Mouse (Mus musculus) megakaryocyte, embryonic 14.5 days (primary cell): ENCODE measurements around the gene Tex36. TPM values are rescaled to one million over a fixed set of nuclear protein-coding genes. Genes with fewer than 3 reads are reported as not detected.

Experiments
- H3K27me3 ChIP-seq: replicated peaks from 2 replicates; pipeline ENCODE3; 2012; ENCODE audit warnings: inconsistent platforms
- H3K36me3 ChIP-seq: replicated peaks from 2 replicates; pipeline ENCODE3; 2012; ENCODE audit warnings: low read length, inconsistent platforms, mixed read lengths
- H3K4me1 ChIP-seq: 2 replicates; pipeline ENCODE4 v1.6.1; 2012; ENCODE audit warnings: inconsistent platforms
- H3K4me3 ChIP-seq: replicated peaks from 2 replicates; pipeline ENCODE3; 2012; ENCODE audit warnings: moderate library complexity, mild to moderate bottlenecking, inconsistent platforms
- H3K9me3 ChIP-seq: 2 replicates; pipeline ENCODE4 v1.6.1; 2012; ENCODE audit warnings: inconsistent platforms
- FLI1 ChIP-seq: IDR thresholded peaks from 2 replicates; pipeline ENCODE4 v1.6.1; 2012; ENCODE audit warnings: low read length, inconsistent platforms, mixed read lengths
- GATA1 ChIP-seq: IDR thresholded peaks from 3 replicates; pipeline ENCODE4 v1.6.1; 2012; ENCODE audit warnings: mixed read lengths, low read length, inconsistent platforms, borderline replicate concordance
- polyA plus RNA-seq: library from polyadenylated mRNA; stranded (reverse); fragments of >175 nt; gene quantifications from 2 replicates; pipeline ENCODE4 v1.2.3, GENCODE M21; 2012; ENCODE audit warnings: low replicate concordance; ENCODE audit not compliant: insufficient read depth

Gene Tex36
- polyA plus RNA-seq, 1 experiment = not detected

DNA sequence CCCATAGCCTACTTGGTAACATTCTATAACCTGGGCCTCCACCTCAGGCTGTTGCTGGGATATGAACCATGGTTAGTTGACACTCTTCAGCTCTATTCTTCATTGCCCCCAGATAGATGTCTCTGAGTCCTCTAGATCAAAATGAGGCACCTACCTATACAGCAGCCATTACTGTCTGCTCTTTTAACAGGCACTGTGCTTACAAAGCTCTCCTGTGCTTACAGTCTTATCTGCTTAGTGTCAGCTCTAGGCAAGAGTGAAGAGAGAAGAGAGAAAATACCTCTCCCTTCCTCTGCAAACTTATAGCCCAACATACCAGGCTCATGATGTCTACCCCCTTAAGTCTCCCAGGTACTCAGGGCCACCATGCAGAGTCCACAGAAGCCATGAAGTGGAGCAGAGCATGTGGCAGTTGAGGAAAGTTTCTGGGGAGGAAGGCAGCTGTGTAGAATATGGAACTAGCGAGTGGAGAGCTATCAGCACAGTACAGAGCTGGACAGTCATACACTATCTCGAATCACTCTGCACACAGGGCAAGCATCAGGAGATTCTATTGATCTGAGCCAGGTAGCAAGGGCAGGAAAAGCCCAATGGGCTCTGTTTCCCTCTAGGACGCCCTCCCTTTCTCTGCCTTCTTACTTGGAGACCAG, 38.7 kb downstream of the Tex36 start:
- TF ChIP-seq GATA1 (no peak), FLI1 (no peak)
- H3K4me1 ChIP-seq = no peaks in the 10 kb centered on the region
- no peak overlapping the region for H3K4me3 ChIP-seq
- no peaks in the 10 kb centered on the region for H3K36me3 ChIP-seq
- no peaks in the 10 kb centered on the region for H3K9me3 ChIP-seq
- H3K27me3 ChIP-seq = peaks cover 6% of the 10 kb centered on the region

DNA sequence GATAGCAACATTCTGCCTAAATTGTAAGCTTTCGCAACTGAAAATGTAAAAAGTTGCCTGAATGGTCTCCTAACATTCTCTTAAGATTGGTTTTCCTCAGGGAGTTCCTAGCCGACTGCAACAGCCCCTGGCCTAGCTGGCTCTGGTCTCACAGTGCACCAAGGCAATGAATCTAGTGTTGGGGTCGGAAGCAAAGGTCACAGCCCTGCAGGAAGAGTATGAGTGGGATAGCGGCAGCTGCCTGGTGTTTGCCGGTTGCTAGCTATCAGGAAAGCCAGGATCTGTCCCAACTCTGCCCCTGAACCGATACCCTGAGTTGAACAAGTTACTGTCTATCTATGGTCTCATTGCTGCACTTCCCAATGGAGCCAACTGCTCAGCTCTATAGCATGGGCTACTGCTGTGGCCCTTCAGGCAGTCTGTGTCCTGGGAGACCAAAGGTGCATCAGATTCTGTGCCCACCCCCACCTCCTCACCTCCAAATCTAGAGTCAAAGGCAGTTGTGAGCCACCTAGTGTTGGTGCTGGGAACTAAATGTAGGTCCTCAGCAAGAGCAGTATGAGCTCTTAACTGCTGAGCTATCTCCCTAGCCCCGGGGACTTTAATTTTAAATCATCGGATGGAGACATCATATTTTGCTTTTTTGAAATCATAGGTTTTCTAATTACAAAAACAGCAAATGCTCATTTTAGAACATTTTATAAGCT, 46.0 kb downstream of the Tex36 start:
- Histone ChIP-seq H3K4me1 (no peaks in the 10 kb centered on the region), H3K36me3 (no peaks in the 10 kb centered on the region), H3K4me3 (no peak overlapping the region), H3K27me3 (peaks cover 2% of the 10 kb centered on the region), H3K9me3 (no peaks in the 10 kb centered on the region)
- no peak for TF ChIP-seq GATA1
- TF ChIP-seq FLI1 = no peak

DNA sequence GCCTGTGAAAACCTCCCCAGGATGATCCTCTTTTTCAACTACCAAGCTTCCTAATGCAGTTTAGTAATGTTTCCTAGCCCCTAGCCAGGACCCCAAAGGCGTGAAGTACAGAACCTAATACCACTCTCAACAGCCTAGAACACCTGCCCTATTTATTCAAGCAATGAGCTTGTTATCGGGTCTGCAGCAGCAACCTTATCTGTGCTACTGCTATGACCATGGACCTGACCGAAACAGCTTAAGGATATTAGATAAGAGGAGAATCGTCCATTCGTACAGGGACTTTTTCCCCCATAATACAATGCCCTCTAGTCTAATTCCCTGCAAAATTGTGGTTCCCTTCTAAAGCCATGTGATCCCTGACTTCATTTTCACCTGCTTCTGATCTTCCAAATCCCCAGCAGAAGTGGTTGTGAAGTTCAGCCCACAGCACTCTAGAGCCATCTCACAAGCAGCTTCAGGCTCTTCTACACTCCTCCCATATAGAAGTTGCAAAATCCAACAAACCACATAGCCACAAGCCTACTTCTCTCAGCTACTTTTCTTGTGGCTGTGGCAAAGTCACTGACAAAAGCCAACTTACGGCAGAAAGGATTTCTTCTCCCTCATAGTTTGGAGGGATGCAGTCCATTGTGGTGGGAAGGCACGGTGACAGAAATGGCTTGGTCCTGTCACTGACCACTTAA, 49.5 kb downstream of the Tex36 start:
- H3K36me3 ChIP-seq = no peaks in the 10 kb centered on the region
- no peaks in the 10 kb centered on the region for H3K4me1 ChIP-seq
- H3K4me3 ChIP-seq = no peak overlapping the region
- TF ChIP-seq GATA1 = no peak
- no peak for TF ChIP-seq FLI1
- H3K27me3 ChIP-seq = peaks cover 2% of the 10 kb centered on the region
- peaks cover 7% of the 10 kb centered on the region for H3K9me3 ChIP-seq

DNA sequence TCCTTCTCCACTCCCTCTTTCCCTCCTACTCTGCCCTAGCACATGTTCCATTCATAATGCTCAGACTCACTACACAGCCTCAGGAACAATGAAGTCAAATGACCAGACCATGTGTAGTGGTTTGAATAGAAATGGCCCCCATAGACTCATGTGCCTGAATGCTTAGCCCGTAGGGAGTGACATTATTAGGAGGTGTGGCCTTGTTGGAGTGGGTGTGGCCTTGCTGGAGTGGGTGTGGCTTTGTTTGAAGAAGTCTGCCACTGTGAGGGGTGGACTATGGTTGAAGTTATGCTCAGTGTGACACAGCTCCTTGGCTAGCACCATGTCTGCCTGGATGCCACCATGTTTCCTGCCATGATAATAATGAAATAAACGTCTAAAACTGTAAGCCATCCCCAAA, 51.0 kb downstream of the Tex36 start:
- no peak for TF ChIP-seq GATA1
- TF ChIP-seq FLI1 = no peak
- Histone ChIP-seq H3K4me1 (no peaks in the 10 kb centered on the region), H3K9me3 (peaks cover 16% of the 10 kb centered on the region), H3K4me3 (no peak overlapping the region), H3K36me3 (no peaks in the 10 kb centered on the region), H3K27me3 (peaks cover 2% of the 10 kb centered on the region)

DNA sequence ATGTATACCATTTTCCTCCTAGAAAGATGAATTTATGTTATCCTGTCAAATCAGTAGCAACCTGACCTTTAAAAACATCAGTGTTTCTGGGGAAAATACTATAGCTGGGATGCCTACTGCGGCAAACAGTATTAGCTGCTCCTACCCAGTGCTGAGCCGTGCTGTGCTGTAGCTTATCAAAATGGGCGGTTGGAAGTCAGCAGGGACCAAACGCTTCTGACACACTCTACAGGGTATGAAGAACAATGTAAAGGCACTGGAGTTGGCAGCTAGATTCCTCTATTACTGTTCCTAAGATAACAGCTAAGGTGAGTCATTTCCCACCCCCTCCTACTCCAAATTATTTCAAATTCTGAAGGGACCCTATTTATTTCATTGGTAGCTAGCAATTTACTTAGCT, 53.5 kb downstream of the Tex36 start:
- peaks cover 16% of the 10 kb centered on the region for H3K9me3 ChIP-seq
- no peak overlapping the region for H3K4me3 ChIP-seq
- TF ChIP-seq FLI1 (no peak), GATA1 (no peak)
- H3K4me1 ChIP-seq = no peaks in the 10 kb centered on the region
- H3K27me3 ChIP-seq = peaks cover 2% of the 10 kb centered on the region
- no peaks in the 10 kb centered on the region for H3K36me3 ChIP-seq

DNA sequence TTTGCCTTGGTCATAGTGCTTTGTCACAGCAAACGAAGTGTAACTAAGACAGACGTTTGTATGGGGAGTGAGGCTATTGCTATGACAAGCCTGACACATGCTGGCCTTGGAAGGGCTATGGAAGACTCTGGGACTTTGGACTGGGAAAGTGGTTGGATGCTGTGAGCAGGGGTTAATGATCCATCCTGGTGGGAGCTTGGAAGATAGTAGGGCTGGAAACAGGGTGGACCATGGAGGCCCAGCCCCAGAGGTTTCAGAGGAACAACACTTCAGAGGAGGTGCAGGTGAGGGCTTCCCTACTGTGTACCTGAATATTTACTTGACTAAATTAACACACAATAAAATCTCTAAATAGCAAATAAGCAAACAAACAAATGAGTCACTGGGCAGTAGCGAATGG, 56.3 kb downstream of the Tex36 start:
- no peaks in the 10 kb centered on the region for H3K27me3 ChIP-seq
- H3K9me3 ChIP-seq = peaks cover 16% of the 10 kb centered on the region
- H3K4me1 ChIP-seq = no peaks in the 10 kb centered on the region
- no peak overlapping the region for H3K4me3 ChIP-seq
- H3K36me3 ChIP-seq = no peaks in the 10 kb centered on the region
- TF ChIP-seq GATA1 (no peak), FLI1 (no peak)

DNA sequence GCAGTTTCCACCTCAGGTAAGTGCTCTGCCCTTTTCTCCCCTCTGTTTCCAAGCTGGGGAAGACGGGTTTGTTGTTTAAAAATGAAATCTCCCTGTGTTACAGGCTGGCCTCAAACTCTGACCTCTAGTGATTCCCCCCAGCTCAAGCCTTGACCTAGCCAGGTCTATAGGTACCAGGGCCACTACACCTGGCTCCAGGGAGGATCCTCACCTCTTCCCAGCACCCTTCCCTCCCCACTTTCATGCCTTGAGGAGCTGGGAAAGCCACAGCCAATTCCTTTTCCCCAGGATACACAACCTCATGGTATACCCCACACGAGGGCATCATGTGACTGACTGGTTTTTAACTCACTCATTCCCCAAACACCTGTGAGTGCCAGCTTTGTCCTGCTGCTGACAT, 57.0 kb downstream of the Tex36 start:
- TF ChIP-seq GATA1 = no peak
- TF ChIP-seq FLI1 = no peak
- no peaks in the 10 kb centered on the region for H3K4me1 ChIP-seq
- peaks cover 16% of the 10 kb centered on the region for H3K9me3 ChIP-seq
- no peak overlapping the region for H3K4me3 ChIP-seq
- no peaks in the 10 kb centered on the region for H3K27me3 ChIP-seq
- H3K36me3 ChIP-seq = no peaks in the 10 kb centered on the region

DNA sequence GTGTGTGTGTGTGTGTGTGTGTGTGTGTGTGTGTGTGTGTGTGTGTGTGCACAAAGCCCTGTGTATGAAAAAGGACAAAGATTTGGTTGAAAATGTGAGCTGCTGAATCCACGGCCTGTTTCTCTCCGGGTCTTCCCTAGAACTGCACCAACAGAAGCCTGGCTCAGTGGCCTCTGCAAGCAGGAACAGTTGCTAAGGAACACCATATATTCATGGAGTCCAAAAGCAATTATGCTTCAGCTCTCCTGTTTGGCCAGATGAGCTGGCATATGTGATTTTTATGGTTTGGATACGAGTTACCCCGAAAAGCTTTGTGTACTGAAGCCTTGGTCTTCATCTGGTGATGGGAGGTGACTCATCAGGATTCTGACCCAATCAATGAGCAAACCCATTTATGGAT, 58.8 kb downstream of the Tex36 start:
- Histone ChIP-seq H3K4me3 (no peak overlapping the region), H3K36me3 (no peaks in the 10 kb centered on the region), H3K4me1 (no peaks in the 10 kb centered on the region), H3K27me3 (no peaks in the 10 kb centered on the region), H3K9me3 (peaks cover 11% of the 10 kb centered on the region)
- TF ChIP-seq GATA1 (no peak), FLI1 (no peak)

DNA sequence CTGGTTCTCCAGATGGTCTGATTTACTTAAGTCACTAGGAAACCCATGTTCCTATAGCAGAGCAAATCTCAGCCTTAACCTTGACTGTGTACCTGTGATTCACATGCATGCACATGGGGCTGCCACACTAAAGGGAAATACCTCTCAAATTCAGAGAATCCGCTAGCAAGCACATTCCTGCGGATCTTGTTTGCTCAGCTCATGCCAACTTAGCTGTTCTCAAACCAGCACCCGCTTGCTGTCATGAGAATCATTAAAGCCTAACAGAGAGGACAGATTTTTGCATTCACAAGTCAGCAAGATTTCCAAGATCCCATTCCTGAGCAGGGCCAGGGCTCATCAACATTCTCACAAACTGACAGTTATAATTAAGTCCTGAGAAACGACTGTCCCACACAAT, 64.6 kb downstream of the Tex36 start:
- TF ChIP-seq GATA1 = no peak
- no peak for TF ChIP-seq FLI1
- no peaks in the 10 kb centered on the region for H3K27me3 ChIP-seq
- H3K4me1 ChIP-seq = no peaks in the 10 kb centered on the region
- H3K4me3 ChIP-seq = no peak overlapping the region
- H3K36me3 ChIP-seq = no peaks in the 10 kb centered on the region
- H3K9me3 ChIP-seq = no peaks in the 10 kb centered on the region

Other genes with a start within 250 kb of the Tex36 start
- gene Edrf1, start 35.4 kb upstream of the Tex36 start, polyA plus RNA-seq = 1.2 TPM in 1 of 2 replicates, not detected in the other
- gene Mmp21, start 77.9 kb upstream of the Tex36 start, polyA plus RNA-seq = not detected in 2 replicates
- 14.0 and 58.2 TPM in 2 replicates for gene Bccip, start 107.2 kb upstream of the Tex36 start, polyA plus RNA-seq
- 1.6 TPM in 1 of 2 replicates, not detected in the other for gene Uros, start 107.9 kb upstream of the Tex36 start, polyA plus RNA-seq
- not detected in 2 replicates for gene Fank1, start 174.7 kb upstream of the Tex36 start, polyA plus RNA-seq
- gene Dhx32, start 180.6 kb upstream of the Tex36 start, polyA plus RNA-seq = 1.7 TPM in 2 replicates